Mouse (Mus musculus): ENCODE results near the gene Srrm2. TPM values are rescaled to one million over a fixed set of nuclear protein-coding genes. Genes with fewer than 3 reads are reported as not detected.

Srrm2 gene
- polyA plus RNA-seq, 1 experiment from 2014 or later, result 228 TPM

GRCm38 (mm10) chr17:23836006-23836575, 45.8 kb downstream of the Srrm2 start, which contains the start of gene Prss33:
Gene Prss33 (minus strand): TSS chr17:23836056.
- H3K9ac ChIP-seq, result no peak within 1 kb of the TSS
- WGBS (ENCODE audit: insufficient replicate concordance), result 61% methylated on average over 8 of the region's 8 CpGs
- no peaks in the 10 kb centered on the region for H3K9me3 ChIP-seq (replicated peaks)
- no peak for ATAC-seq (ENCODE audit: low read depth)
- DNase-seq, result no peak
- no peaks in the 10 kb centered on the region for H3K36me3 ChIP-seq
- H3K4me1 ChIP-seq (replicated peaks), result no peaks in the 10 kb centered on the region
- no peak within 1 kb of the TSS for H3K27ac ChIP-seq
- peaks cover 49% of the 10 kb centered on the region for H3K27me3 ChIP-seq
- no peak within 1 kb of the TSS for H3K4me3 ChIP-seq (replicated peaks)
- no peak within 1 kb of the TSS for H3K4me2 ChIP-seq

GRCm38 (mm10) chr17:23841145-23841544, 50.8 kb downstream of the Srrm2 start:
- Histone ChIP-seq H3K36me3 (no peaks in the 10 kb centered on the region), H3K4me2 (no peak overlapping the region), H3K4me1 (replicated peaks) (peaks cover 10% of the 10 kb centered on the region), H3K9me3 (replicated peaks) (no peaks in the 10 kb centered on the region), H3K27me3 (0 out of 2 replicates have a peak, but pooled peaks cover 11% of the 10 kb centered on the region), H3K27ac (no peak overlapping the region), H3K9ac (no peak overlapping the region), H3K4me3 (replicated peaks) (no peak overlapping the region)
- ATAC-seq (ENCODE audit: low read depth) (no peak), DNase-seq (peak; percentile 28)
- 23% methylated on average over 4 of the region's 4 CpGs for WGBS (ENCODE audit: insufficient replicate concordance)

DNA sequence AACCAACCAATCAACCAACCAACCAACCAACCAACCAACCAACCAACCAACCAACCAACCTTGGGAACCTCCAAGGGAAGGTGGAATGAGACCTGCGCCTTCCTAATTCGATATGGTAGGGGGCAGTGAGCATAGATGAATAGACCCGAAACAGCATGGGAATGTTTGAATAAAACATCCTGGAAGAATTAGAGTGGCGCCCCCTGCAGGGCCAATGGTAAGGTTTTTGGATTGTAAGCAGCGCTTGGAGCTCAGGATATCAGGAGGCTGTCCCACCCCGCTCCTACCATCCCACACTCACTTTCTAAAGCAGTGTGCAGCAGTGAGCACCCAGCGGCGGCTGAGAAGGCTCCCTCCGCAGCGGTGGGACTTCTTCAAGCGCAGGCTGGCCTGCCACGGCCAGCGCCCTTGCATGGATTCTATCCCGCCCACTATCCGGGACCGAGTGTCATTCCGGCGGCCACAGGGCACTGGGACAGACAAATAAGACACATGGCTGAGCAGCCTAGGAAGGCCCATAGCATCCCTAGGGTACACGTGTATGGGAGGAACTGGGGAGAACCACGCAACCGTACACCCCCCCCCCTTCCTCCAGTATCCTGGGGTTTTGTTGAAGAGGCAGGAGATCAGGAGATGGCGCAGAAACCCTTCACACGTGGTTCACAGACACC, 52.9 kb downstream of the Srrm2 start:
- Histone ChIP-seq H3K4me3 (replicated peaks) (peak overlapping the region; percentile 38), H3K27me3 (0 out of 2 replicates have a peak, but pooled peaks cover 6% of the 10 kb centered on the region), H3K9me3 (replicated peaks) (no peaks in the 10 kb centered on the region), H3K9ac (0 out of 2 replicates have a peak overlapping the region, but pooled peaks have one; percentile 13), H3K4me1 (replicated peaks) (peaks cover 10% of the 10 kb centered on the region), H3K4me2 (peak overlapping the region; percentile 61), H3K36me3 (no peaks in the 10 kb centered on the region), H3K27ac (no peak overlapping the region)
- peak; percentile 25; the same call in 1 of the 2 replicates for ATAC-seq (ENCODE audit: low read depth)
- DNase-seq, result peak; percentile 42
- WGBS (ENCODE audit: insufficient replicate concordance), result 48% methylated on average over 23 of the region's 23 CpGs

- Histone ChIP-seq H3K4me1 (replicated peaks) (peaks cover 10% of the 10 kb centered on the region), H3K27me3 (0 out of 2 replicates have a peak, but pooled peaks cover 6% of the 10 kb centered on the region), H3K27ac (no peak within 1 kb of the TSS), H3K4me3 (replicated peaks) (peak within 1 kb of the TSS; percentile 38), H3K36me3 (no peaks in the 10 kb centered on the region), H3K9ac (0 out of 2 replicates have a peak within 1 kb of the TSS, but pooled peaks have one; percentile 13), H3K4me2 (peak within 1 kb of the TSS; percentile 61), H3K9me3 (replicated peaks) (no peaks in the 10 kb centered on the region)
- DNase-seq (peak; percentile 50), ATAC-seq (ENCODE audit: low read depth) (peak; percentile 54; the same call in 1 of the 2 replicates)
- 16% methylated on average over 19 of the region's 19 CpGs for WGBS (ENCODE audit: insufficient replicate concordance)
Measured at GRCm38 (mm10) chr17:23843812-23844273, 53.5 kb downstream of the Srrm2 start, which contains the start of the genes Prss32 and Prss41. Gene Prss32 (plus strand): TSS chr17:23843855. Gene Prss41 (minus strand): TSS chr17:23844172.

DNA sequence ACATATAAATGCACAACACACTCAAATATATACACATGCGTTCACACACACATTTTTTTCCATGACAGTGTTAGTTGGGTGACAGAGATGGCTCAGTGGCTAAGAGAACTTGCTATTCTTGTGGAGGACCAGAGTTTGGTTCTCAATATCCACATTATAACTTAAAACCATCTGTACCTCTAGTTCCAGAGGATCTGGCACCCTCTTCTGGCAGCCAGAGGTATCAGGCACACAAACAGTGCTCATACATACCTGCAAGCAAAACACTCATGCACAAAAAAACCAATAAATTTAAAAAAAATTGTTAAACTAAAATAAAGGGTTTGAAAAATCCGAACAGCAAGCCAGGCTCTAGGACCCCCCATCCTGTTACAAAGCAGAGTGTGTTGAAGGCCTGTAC, 59.7 kb downstream of the Srrm2 start:
- no peaks in the 10 kb centered on the region for H3K27me3 ChIP-seq
- no peaks in the 10 kb centered on the region for H3K36me3 ChIP-seq
- no peak overlapping the region for H3K27ac ChIP-seq
- 42% methylated on average over 2 of the region's 2 CpGs for WGBS (ENCODE audit: insufficient replicate concordance)
- no peaks in the 10 kb centered on the region for H3K9me3 ChIP-seq (replicated peaks)
- DNase-seq (no peak), ATAC-seq (ENCODE audit: low read depth) (no peak)
- H3K4me3 ChIP-seq (replicated peaks), result no peak overlapping the region
- no peak overlapping the region for H3K4me2 ChIP-seq
- H3K4me1 ChIP-seq (replicated peaks), result no peaks in the 10 kb centered on the region
- no peak overlapping the region for H3K9ac ChIP-seq

DNA sequence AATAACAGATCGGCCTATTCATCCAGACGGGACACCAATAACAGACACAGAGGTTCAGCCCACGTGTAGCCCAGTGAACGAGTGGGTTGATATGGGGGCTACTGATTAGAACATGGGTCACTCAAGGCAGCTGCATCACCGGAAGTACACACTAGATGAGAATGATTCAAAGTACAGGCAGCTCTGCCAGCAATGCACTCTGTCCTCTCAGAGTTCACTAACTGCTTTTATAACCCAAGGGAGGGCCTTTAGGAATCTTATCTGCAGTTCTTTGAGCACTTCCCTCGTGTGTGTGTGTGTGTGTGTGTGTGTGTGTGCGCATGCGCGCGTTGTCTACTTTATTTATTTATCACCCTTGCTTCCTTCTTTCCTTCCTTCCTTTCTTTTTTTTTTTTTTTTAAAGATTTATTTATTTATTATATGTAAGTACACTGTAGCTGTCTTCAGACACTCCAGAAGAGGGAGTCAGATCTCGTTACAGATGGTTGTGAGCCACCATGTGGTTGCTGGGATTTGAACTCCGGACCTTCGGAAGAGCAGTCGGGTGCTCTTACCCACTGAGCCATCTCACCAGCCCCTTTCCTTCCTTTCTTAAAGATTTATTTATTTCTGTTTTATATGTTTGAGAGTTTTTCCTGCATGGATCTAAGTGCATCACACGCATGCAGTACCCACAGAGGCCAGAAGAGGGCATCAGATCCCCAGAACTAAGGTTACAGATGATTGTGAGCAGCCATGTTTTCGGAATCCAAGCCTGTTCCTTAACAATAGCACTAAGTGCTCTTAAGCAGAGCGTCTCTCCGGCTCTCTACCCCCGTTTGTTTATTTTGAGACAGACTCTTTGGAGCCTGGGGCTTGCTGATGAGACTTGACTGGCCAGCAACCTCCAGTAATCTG, 60.8 kb downstream of the Srrm2 start:
- no peak overlapping the region for H3K4me2 ChIP-seq
- H3K9ac ChIP-seq, result no peak overlapping the region
- ATAC-seq (ENCODE audit: low read depth), result no peak
- H3K9me3 ChIP-seq (replicated peaks), result no peaks in the 10 kb centered on the region
- WGBS (ENCODE audit: insufficient replicate concordance), result 47% methylated on average over 18 of the region's 19 CpGs
- H3K27ac ChIP-seq, result no peak overlapping the region
- no peak overlapping the region for H3K4me3 ChIP-seq (replicated peaks)
- H3K36me3 ChIP-seq, result no peaks in the 10 kb centered on the region
- H3K27me3 ChIP-seq, result no peaks in the 10 kb centered on the region
- H3K4me1 ChIP-seq (replicated peaks), result no peaks in the 10 kb centered on the region
- peak; percentile 27 for DNase-seq

- no peak overlapping the region for H3K4me3 ChIP-seq (replicated peaks)
- no peaks in the 10 kb centered on the region for H3K27me3 ChIP-seq
- no peaks in the 10 kb centered on the region for H3K4me1 ChIP-seq (replicated peaks)
- no peak for ATAC-seq (ENCODE audit: low read depth)
- H3K9me3 ChIP-seq (replicated peaks), result no peaks in the 10 kb centered on the region
- 28% methylated on average over 5 of the region's 5 CpGs for WGBS (ENCODE audit: insufficient replicate concordance)
- H3K4me2 ChIP-seq, result no peak overlapping the region
- no peak for DNase-seq
- no peak overlapping the region for H3K27ac ChIP-seq
- H3K9ac ChIP-seq, result no peak overlapping the region
- no peaks in the 10 kb centered on the region for H3K36me3 ChIP-seq
Measured at GRCm38 (mm10) chr17:23853292-23853691, 63.0 kb downstream of the Srrm2 start.

GRCm38 (mm10) chr17:23854229-23854765, 64.0 kb downstream of the Srrm2 start:
- Histone ChIP-seq H3K4me2 (no peak overlapping the region), H3K36me3 (no peaks in the 10 kb centered on the region), H3K27me3 (no peaks in the 10 kb centered on the region), H3K9ac (no peak overlapping the region), H3K27ac (no peak overlapping the region), H3K4me3 (replicated peaks) (no peak overlapping the region), H3K9me3 (replicated peaks) (no peaks in the 10 kb centered on the region), H3K4me1 (replicated peaks) (no peaks in the 10 kb centered on the region)
- DNase-seq (no peak), ATAC-seq (ENCODE audit: low read depth) (no peak)
- WGBS (ENCODE audit: insufficient replicate concordance), result 69% methylated on average over 10 of the region's 10 CpGs

GRCm38 (mm10) chr17:23857193-23857592, 66.9 kb downstream of the Srrm2 start:
- Histone ChIP-seq H3K9ac (no peak overlapping the region), H3K4me1 (replicated peaks) (no peaks in the 10 kb centered on the region), H3K27ac (no peak overlapping the region), H3K4me3 (replicated peaks) (no peak overlapping the region), H3K27me3 (no peaks in the 10 kb centered on the region), H3K4me2 (no peak overlapping the region), H3K9me3 (replicated peaks) (no peaks in the 10 kb centered on the region), H3K36me3 (no peaks in the 10 kb centered on the region)
- ATAC-seq (ENCODE audit: low read depth) (no peak), DNase-seq (no peak)
- 72% methylated on average over 6 of the region's 6 CpGs for WGBS (ENCODE audit: insufficient replicate concordance)

- no peaks in the 10 kb centered on the region for H3K4me1 ChIP-seq (replicated peaks)
- H3K36me3 ChIP-seq, result no peaks in the 10 kb centered on the region
- DNase-seq (no peak), ATAC-seq (ENCODE audit: low read depth) (no peak)
- no peak overlapping the region for H3K9ac ChIP-seq
- no peak overlapping the region for H3K4me2 ChIP-seq
- H3K27me3 ChIP-seq, result no peaks in the 10 kb centered on the region
- WGBS (ENCODE audit: insufficient replicate concordance), result 67% methylated on average over 2 of the region's 2 CpGs
- H3K4me3 ChIP-seq (replicated peaks), result no peak overlapping the region
- H3K9me3 ChIP-seq (replicated peaks), result no peaks in the 10 kb centered on the region
- H3K27ac ChIP-seq, result no peak overlapping the region
Measured at GRCm38 (mm10) chr17:23857913-23858312, 67.6 kb downstream of the Srrm2 start.

DNA sequence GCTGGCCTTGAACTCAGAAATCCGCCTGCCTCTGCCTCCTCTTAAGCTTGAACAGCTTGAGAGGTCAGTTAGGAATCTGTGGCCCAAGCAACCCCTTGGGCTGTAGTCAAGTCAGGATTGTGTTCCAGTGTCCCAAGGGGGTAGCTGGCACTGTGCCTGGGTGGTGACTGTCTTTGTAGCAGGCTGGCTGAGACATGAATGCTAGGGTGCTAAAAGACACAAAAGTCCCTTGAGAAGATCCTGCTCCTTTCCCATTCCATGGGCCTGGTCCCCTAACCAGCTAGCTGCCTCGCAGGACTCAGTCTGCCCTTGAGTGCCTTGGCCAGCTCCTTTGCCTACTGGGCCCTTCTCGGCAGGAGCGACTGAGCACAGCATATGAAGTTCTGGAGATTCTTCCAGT, 72.6 kb downstream of the Srrm2 start:
- DNase-seq (no peak), ATAC-seq (ENCODE audit: low read depth) (no peak)
- Histone ChIP-seq H3K4me3 (replicated peaks) (no peak overlapping the region), H3K9me3 (replicated peaks) (no peaks in the 10 kb centered on the region), H3K9ac (no peak overlapping the region), H3K4me2 (no peak overlapping the region), H3K4me1 (replicated peaks) (no peaks in the 10 kb centered on the region), H3K36me3 (no peaks in the 10 kb centered on the region), H3K27ac (no peak overlapping the region), H3K27me3 (no peaks in the 10 kb centered on the region)
- 59% methylated on average over 4 of the region's 4 CpGs for WGBS (ENCODE audit: insufficient replicate concordance)

All from liver, embryonic 13.5 days (tissue).